Mouse (Mus musculus) testis, adult 2 months (tissue): Measurements from ENCODE around the gene Fam53b. TPM values are rescaled to one million over a fixed set of nuclear protein-coding genes. Genes with fewer than 3 reads are reported as not detected.

Experiments used
- H3K27ac ChIP-seq: fragments of 200-500 bp; 2 replicates; pipeline ENCODE4 v1.5.1; 2012; ENCODE audit warnings: low read depth, low read length; ENCODE audit not compliant: control insufficient read depth, insufficient read depth
- H3K27me3 ChIP-seq: fragments of 200-500 bp; 2 replicates; pipeline ENCODE4 v1.6.1; 2012; ENCODE audit warnings: mild to moderate bottlenecking, low read length, moderate library complexity; ENCODE audit not compliant: control insufficient read depth, insufficient read depth
- H3K36me3 ChIP-seq: fragments of 200-500 bp; 2 replicates; pipeline ENCODE4 v1.6.1; 2012; ENCODE audit warnings: mild to moderate bottlenecking, low read length; ENCODE audit not compliant: control insufficient read depth, insufficient read depth
- H3K4me1 ChIP-seq: fragments of 200-500 bp; 2 replicates; pipeline ENCODE4 v1.6.1; 2012; ENCODE audit warnings: low read length; ENCODE audit not compliant: control insufficient read depth, insufficient read depth
- H3K4me3 ChIP-seq: fragments of 200-500 bp; 2 replicates; pipeline ENCODE4 v1.5.1; 2012; ENCODE audit warnings: low read depth, mild to moderate bottlenecking, low read length, moderate library complexity, mixed read lengths; ENCODE audit not compliant: control insufficient read depth
- CTCF ChIP-seq: fragments of 200-500 bp; IDR thresholded peaks from 2 replicates; pipeline ENCODE4 v1.5.1; 2012; ENCODE audit warnings: low read depth, mild to moderate bottlenecking, inconsistent platforms, low read length, moderate library complexity; ENCODE audit not compliant: control insufficient read depth, insufficient read depth, insufficient replicate concordance
- POLR2A ChIP-seq: fragments of 200-500 bp; IDR thresholded peaks from 2 replicates; pipeline ENCODE4 v1.6.1; 2012; ENCODE audit warnings: low read depth, mild to moderate bottlenecking, inconsistent platforms, low read length, moderate library complexity; ENCODE audit not compliant: control insufficient read depth
- polyA plus RNA-seq: library from polyadenylated mRNA; depleted of rRNA; stranded (reverse); fragments of >200 nt; gene quantifications from 2 replicates; pipeline ENCODE4 v1.2.3, GENCODE M21; 2012

Gene Fam53b
- polyA plus RNA-seq, 1 experiment, result 6.1 TPM

DNA sequence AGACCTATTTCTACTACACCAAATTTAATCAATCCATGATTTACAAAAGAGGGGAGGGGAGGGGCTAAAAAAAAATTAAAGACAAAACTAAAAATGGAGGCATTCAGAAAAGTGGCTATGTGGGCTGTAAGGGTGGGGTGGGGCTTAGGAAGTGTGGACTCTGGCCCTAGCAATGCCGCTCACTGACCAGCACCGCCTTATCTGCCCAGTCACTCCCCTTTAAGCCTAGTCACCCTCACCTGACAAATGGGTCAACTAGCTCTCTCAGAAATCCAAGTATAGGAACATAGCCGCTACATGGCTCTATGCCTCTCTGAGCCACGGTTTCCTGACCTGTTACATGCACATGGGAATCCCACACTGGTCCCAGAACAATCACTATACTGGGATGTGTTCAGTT lies 26.7 kb downstream of the Fam53b start:
- Histone ChIP-seq H3K36me3 (no peaks in the 10 kb centered on the region), H3K27me3 (no peaks in the 10 kb centered on the region), H3K4me1 (no peaks in the 10 kb centered on the region; the same call in 1 of the 2 replicates), H3K27ac (no peak overlapping the region), H3K4me3 (no peak overlapping the region)
- TF ChIP-seq POLR2A (no peak), CTCF (no peak)

DNA sequence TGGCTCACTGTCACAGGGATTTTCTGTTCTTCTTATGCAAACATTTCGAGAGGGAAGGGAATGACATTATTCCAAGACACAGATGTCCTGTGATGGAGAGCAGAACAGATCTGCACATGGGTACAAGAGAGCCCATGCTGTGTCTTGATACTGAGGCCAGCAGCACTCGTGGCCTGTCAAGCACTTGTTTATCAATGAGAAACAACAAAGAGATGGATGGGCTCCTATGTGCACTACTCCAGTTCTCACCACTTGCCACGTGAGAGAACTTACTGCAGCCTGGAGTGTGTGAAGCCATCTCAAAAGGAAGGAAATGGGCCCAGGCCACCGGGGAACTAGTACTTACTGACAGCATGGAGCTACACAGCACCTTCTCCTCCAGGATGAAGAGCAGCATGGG lies 27.2 kb downstream of the Fam53b start:
- peaks cover 3% of the 10 kb centered on the region for H3K4me1 ChIP-seq
- no peak overlapping the region for H3K4me3 ChIP-seq
- no peaks in the 10 kb centered on the region for H3K36me3 ChIP-seq
- no peaks in the 10 kb centered on the region for H3K27me3 ChIP-seq
- H3K27ac ChIP-seq, result no peak overlapping the region
- TF ChIP-seq POLR2A (no peak), CTCF (no peak)

DNA sequence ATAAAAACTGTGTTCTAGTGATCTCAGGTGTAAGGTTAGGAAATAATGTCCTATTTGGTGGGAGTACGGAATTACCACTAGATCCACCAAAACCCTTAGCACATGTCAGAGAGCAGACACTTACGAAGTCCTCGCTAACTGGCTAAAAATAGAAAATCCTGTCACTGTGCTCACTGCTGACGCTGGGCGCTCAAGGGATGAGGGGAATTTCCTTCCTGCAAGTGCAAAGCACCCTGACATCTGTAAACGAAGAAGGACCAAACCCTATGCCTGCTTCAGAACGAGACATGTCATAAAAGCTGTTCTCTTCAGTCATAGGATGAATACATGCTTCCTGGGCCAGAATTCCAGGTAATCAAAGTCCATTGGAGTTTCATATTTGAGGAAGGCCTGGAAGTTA lies 27.7 kb downstream of the Fam53b start:
- Histone ChIP-seq H3K27me3 (no peaks in the 10 kb centered on the region), H3K4me1 (peaks cover 8% of the 10 kb centered on the region), H3K36me3 (no peaks in the 10 kb centered on the region), H3K4me3 (no peak overlapping the region), H3K27ac (no peak overlapping the region)
- no peak for TF ChIP-seq CTCF
- no peak for TF ChIP-seq POLR2A

- Histone ChIP-seq H3K27ac (no peak overlapping the region), H3K27me3 (no peaks in the 10 kb centered on the region), H3K4me3 (no peak overlapping the region), H3K4me1 (peaks cover 9% of the 10 kb centered on the region), H3K36me3 (no peaks in the 10 kb centered on the region)
- no peak for TF ChIP-seq POLR2A
- TF ChIP-seq CTCF, result no peak
Observed at GRCm38 (mm10) chr7:132784101-132784500, 29.6 kb downstream of the Fam53b start.

GRCm38 (mm10) chr7:132781850-132782249 lies 31.8 kb downstream of the Fam53b start:
- no peaks in the 10 kb centered on the region for H3K27me3 ChIP-seq
- TF ChIP-seq POLR2A (no peak), CTCF (no peak)
- no peaks in the 10 kb centered on the region for H3K36me3 ChIP-seq
- H3K4me3 ChIP-seq, result no peak overlapping the region
- H3K4me1 ChIP-seq, result peaks cover 9% of the 10 kb centered on the region
- H3K27ac ChIP-seq, result no peak overlapping the region

DNA sequence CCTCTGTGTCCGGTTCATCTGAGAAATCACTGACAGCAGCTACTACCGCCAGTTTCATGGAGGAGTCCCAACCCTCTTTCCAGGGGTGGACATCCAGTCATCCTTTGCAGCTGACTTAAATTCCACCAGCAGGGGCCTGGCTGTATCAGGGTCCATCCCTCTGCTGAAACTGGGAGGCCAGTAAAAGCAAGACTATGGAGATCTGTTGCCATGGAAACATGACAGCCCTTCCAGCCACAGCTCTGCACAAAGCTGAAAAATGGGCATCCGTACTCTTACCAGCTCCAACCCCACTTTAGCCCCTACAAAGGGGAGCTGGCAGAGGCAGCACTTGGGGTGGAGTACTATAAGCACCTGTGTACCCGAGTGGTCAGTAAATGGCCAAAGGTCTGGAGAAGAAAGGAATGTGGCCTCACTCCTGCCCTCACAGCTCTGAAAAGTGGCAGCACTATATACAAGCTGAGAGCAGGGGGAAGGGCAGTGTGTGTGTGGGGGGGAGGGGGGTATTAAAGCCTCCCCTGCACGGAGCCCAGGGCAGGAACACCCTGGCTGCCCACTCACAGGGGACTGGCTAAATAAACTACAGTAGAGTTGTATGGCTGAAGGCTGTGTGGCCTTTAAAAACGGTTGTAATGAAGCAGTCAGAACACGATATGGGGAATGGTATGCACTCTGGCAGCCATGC lies 32.4 kb downstream of the Fam53b start:
- Histone ChIP-seq H3K36me3 (no peaks in the 10 kb centered on the region), H3K27me3 (no peaks in the 10 kb centered on the region), H3K4me3 (no peak overlapping the region), H3K4me1 (peaks cover 9% of the 10 kb centered on the region), H3K27ac (no peak overlapping the region)
- no peak for TF ChIP-seq POLR2A

- H3K27ac ChIP-seq, result no peak overlapping the region
- no peak for TF ChIP-seq POLR2A
- TF ChIP-seq CTCF, result no peak
Observed at GRCm38 (mm10) chr7:132780611-132781010, 33.1 kb downstream of the Fam53b start.

More at GRCm38 (mm10) chr7:132780611-132781010, 33.1 kb downstream of the Fam53b start:
- Histone ChIP-seq H3K4me1 (peaks cover 9% of the 10 kb centered on the region), H3K4me3 (no peak overlapping the region), H3K36me3 (no peaks in the 10 kb centered on the region), H3K27me3 (no peaks in the 10 kb centered on the region)
